Mouse (Mus musculus) kidney, postnatal 0 days (tissue): ENCODE data around the gene Zswim2. TPM values are rescaled to one million over a fixed set of nuclear protein-coding genes. Genes with fewer than 3 reads are reported as not detected.
"Not testable (repeated sequence)": the region's sequence is repeated elsewhere in the genome, so short reads cannot be mapped to it uniquely, and the experiment has no call there.

Experiments used
- ATAC-seq: fragments of 200-750 bp; cut with Nextera tagmentation; replicated peaks from 2 replicates; pipeline ENCODE4 v1.8.0; 2017; ENCODE audit warnings: low read depth, moderate number of reproducible peaks, moderate TSS enrichment, moderate library complexity; ENCODE audit not compliant: low FRiP score
- DNase-seq: peaks from one replicate; pipeline ENCODE4 v3.0.0-alpha.2; 2016; ENCODE audit warnings: low spot score
- H3K27ac ChIP-seq: fragments of 300-500 bp; sonication (generic); 2 replicates; pipeline ENCODE4 v1.5.1; 2014; ENCODE audit warnings: mild to moderate bottlenecking
- H3K27me3 ChIP-seq: fragments of 300-500 bp; sonication (generic); 2 replicates; pipeline ENCODE4 v1.6.1; 2014; ENCODE audit warnings: low read length, mixed read lengths; ENCODE audit not compliant: insufficient read depth
- H3K36me3 ChIP-seq: fragments of 300-500 bp; sonication (generic); 2 replicates; pipeline ENCODE4 v1.6.1; 2014; ENCODE audit warnings: low read length, mixed read lengths; ENCODE audit not compliant: insufficient read depth
- H3K4me1 ChIP-seq: fragments of 300-500 bp; sonication (generic); replicated peaks from 2 replicates; pipeline ENCODE4 v1.6.1; 2014; ENCODE audit warnings: antibody characterized with exemption, low read length, mixed read lengths; ENCODE audit not compliant: insufficient read depth
- H3K4me2 ChIP-seq: fragments of 300-500 bp; sonication (generic); 2 replicates; pipeline ENCODE4 v1.6.1; 2014; ENCODE audit warnings: mild to moderate bottlenecking, low read length, moderate library complexity, mixed read lengths
- H3K4me3 ChIP-seq: fragments of 300-500 bp; sonication (generic); replicated peaks from 2 replicates; pipeline ENCODE4 v1.5.1; 2014; ENCODE audit warnings: low read depth, low read length
- H3K9ac ChIP-seq: fragments of 300-500 bp; sonication (generic); 2 replicates; pipeline ENCODE4 v1.6.1; 2014; ENCODE audit warnings: low read depth, low read length
- H3K9me3 ChIP-seq: fragments of 300-500 bp; sonication (generic); replicated peaks from 2 replicates; pipeline ENCODE4 v1.6.1; 2016; ENCODE audit warnings: low read length, inconsistent platforms, mixed read lengths
- CTCF ChIP-seq: IDR thresholded peaks from 2 replicates; pipeline ENCODE4 v1.5.1; 2016; ENCODE audit warnings: antibody characterized with exemption, low read depth, mild to moderate bottlenecking, moderate library complexity
- WGBS: fragments of 180-500 bp; shearing (Covaris S2); extraction: QIAGEN DNeasy Blood & Tissue Kit; methylation state at CpG from one replicate; pipeline ENCODE4 v1.1.7; 2014; 5-methylcytosine and 5-hydroxymethylcytosine counted together
- polyA plus RNA-seq: library from polyadenylated mRNA; unstranded; fragments of >200 nt; fragmentation: Nextera tagmentation; extraction: Ambion mirVana; gene quantifications from 2 replicates; pipeline ENCODE4 v1.2.1, GENCODE M21; 2015

Gene Zswim2
- not detected in 2 replicates for polyA plus RNA-seq

GRCm38 (mm10) chr2:83940931-83941361 is at the start of gene Zswim2:
TSS of gene Zswim2 (minus strand) at chr2:83941228.
- H3K9me3 ChIP-seq: no peaks in the 10 kb centered on the region
- no peaks in the 10 kb centered on the region for H3K27me3 ChIP-seq
- no peak within 1 kb of the TSS for H3K9ac ChIP-seq
- no peak within 1 kb of the TSS for H3K27ac ChIP-seq
- DNase-seq: peak; percentile 52
- no peak within 1 kb of the TSS for H3K4me3 ChIP-seq
- no peaks in the 10 kb centered on the region for H3K36me3 ChIP-seq
- peak within 1 kb of the TSS; percentile 46 for H3K4me2 ChIP-seq
- under 1% methylated on average over 20 of the region's 20 CpGs for WGBS
- ATAC-seq: peak; percentile 77
- 0 out of 2 replicates have a peak, but pooled peaks cover 3% of the 10 kb centered on the region for H3K4me1 ChIP-seq
- no peak for TF ChIP-seq CTCF

- not testable (repeated sequence) for H3K4me1 ChIP-seq, H3K27me3 ChIP-seq, H3K4me2 ChIP-seq, H3K4me3 ChIP-seq, DNase-seq, H3K9ac ChIP-seq, H3K9me3 ChIP-seq, H3K27ac ChIP-seq, ATAC-seq, H3K36me3 ChIP-seq
- no CpG with 5 or more reads among the region's 6 CpGs for WGBS
Measured at GRCm38 (mm10) chr2:83990253-83990652, 49.2 kb upstream of the Zswim2 start, which contains the start of gene Gm13691. TSS of gene Gm13691 (plus strand) at chr2:83990553.

GRCm38 (mm10) chr2:83984443-83984842 is 43.4 kb upstream of the Zswim2 start, which contains the start of gene Gm13697:
TSS of gene Gm13697 (plus strand) at chr2:83984743.
- not testable (repeated sequence) for H3K9ac ChIP-seq, ATAC-seq, DNase-seq, H3K9me3 ChIP-seq, H3K4me3 ChIP-seq, H3K36me3 ChIP-seq, H3K4me1 ChIP-seq, H3K27me3 ChIP-seq, H3K4me2 ChIP-seq, H3K27ac ChIP-seq
- WGBS: no CpG with 5 or more reads among the region's 6 CpGs

GRCm38 (mm10) chr2:83978633-83979032 is 37.6 kb upstream of the Zswim2 start, which contains the start of gene Gm13694:
TSS of gene Gm13694 (plus strand) at chr2:83978933.
- not testable (repeated sequence) for H3K4me3 ChIP-seq, H3K4me1 ChIP-seq, DNase-seq, H3K9ac ChIP-seq, H3K4me2 ChIP-seq, H3K27me3 ChIP-seq, H3K27ac ChIP-seq, H3K9me3 ChIP-seq, H3K36me3 ChIP-seq, ATAC-seq
- WGBS: no CpG with 5 or more reads among the region's 6 CpGs

- not testable (repeated sequence) for H3K9ac ChIP-seq, H3K4me1 ChIP-seq, H3K36me3 ChIP-seq, DNase-seq, H3K27me3 ChIP-seq, H3K4me3 ChIP-seq, H3K4me2 ChIP-seq, ATAC-seq, H3K27ac ChIP-seq, H3K9me3 ChIP-seq
- no CpG with 5 or more reads among the region's 6 CpGs for WGBS
Measured at GRCm38 (mm10) chr2:83972823-83973222, 31.8 kb upstream of the Zswim2 start, which contains the start of gene Gm13696. TSS of gene Gm13696 (plus strand) at chr2:83973123.

- H3K36me3 ChIP-seq, H3K4me1 ChIP-seq, H3K9ac ChIP-seq, H3K27ac ChIP-seq, H3K4me3 ChIP-seq, DNase-seq, H3K9me3 ChIP-seq, H3K4me2 ChIP-seq, ATAC-seq, H3K27me3 ChIP-seq: not testable (repeated sequence)
- no CpG with 5 or more reads among the region's 6 CpGs for WGBS
Measured at GRCm38 (mm10) chr2:83967013-83967412, 26.0 kb upstream of the Zswim2 start, which contains the start of gene Gm13695. TSS of gene Gm13695 (plus strand) at chr2:83967313.

GRCm38 (mm10) chr2:83961203-83961602 is 20.2 kb upstream of the Zswim2 start, which contains the start of gene Gm13693:
TSS of gene Gm13693 (plus strand) at chr2:83961503.
- H3K4me3 ChIP-seq, ATAC-seq, H3K9me3 ChIP-seq, H3K4me2 ChIP-seq, H3K4me1 ChIP-seq, H3K27ac ChIP-seq, H3K9ac ChIP-seq, DNase-seq, H3K36me3 ChIP-seq, H3K27me3 ChIP-seq: not testable (repeated sequence)
- whole genome bisulfite sequencing: no CpG with 5 or more reads among the region's 6 CpGs

- H3K36me3 ChIP-seq, H3K27me3 ChIP-seq, H3K4me3 ChIP-seq, H3K27ac ChIP-seq, H3K9ac ChIP-seq, H3K9me3 ChIP-seq, H3K4me1 ChIP-seq, ATAC-seq, DNase-seq, H3K4me2 ChIP-seq: not testable (repeated sequence)
- no CpG with 5 or more reads among the region's 6 CpGs for WGBS
Measured at GRCm38 (mm10) chr2:83955393-83955792, 14.4 kb upstream of the Zswim2 start, which contains the start of gene Gm13698. TSS of gene Gm13698 (plus strand) at chr2:83955693.
